Mouse (Mus musculus): ENCODE measurements around the gene Cacng3. TPM values are rescaled to one million over a fixed set of nuclear protein-coding genes. Genes with fewer than 3 reads are reported as not detected.

Cacng3 gene
- polyA plus RNA-seq, 1 experiment from 2014 or later = 0.19 TPM

DNA sequence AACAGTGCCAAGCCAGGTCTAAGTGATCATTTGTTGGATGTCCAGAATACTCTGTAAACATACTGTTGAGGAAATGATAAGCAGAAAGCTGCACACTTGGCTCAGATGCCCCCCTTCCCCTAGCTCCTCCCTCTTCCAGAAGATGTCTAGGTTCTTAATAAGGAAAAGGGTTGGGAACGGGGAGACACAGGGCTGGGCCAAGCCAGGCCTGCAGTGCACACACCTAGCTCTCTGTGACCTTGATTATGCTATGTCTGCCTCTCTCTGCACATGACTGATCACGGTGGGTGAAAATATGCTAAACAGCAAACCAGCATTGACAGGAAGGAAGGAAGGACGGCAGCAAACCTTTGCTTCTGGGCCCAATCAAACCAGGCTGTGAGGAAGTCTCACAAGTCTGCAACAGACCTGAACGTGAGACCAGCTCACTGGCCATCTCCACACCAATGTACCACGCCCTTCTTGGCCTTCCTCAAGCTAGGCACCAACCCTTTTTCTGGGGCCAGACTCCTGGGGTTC is 53.1 kb downstream of the Cacng3 start:
- ATAC-seq (ENCODE audit: insufficient number of reproducible peaks, insufficient read depth, low FRiP score, low read depth) = no peak
- no peak overlapping the region for H3K9ac ChIP-seq (ENCODE audit: low read length)
- H3K36me3 ChIP-seq (ENCODE audit: control insufficient read depth, insufficient read depth, low read length) = no peaks in the 10 kb centered on the region
- 35% methylated on average over 5 of the region's 5 CpGs for WGBS
- H3K27me3 ChIP-seq (ENCODE audit: control insufficient read depth, insufficient read depth, low read length) = no peaks in the 10 kb centered on the region
- H3K4me2 ChIP-seq (ENCODE audit: low read length) = no peak overlapping the region
- H3K27ac ChIP-seq (replicated peaks in 1 of 2; ENCODE audit: control insufficient read depth in 1 of 2, insufficient read depth in 1 of 2, low read depth in 2 of 2, low read length in 2 of 2) = no peak overlapping the region
- no peaks in the 10 kb centered on the region for H3K4me1 ChIP-seq (ENCODE audit: control insufficient read depth in 2 of 2, insufficient read depth in 2 of 2, low read length in 2 of 2)
- no peaks in the 10 kb centered on the region for H3K9me3 ChIP-seq (ENCODE audit: control insufficient read depth, low read length)
- no peak overlapping the region for H3K4me3 ChIP-seq (ENCODE audit: control insufficient read depth in 1 of 2, insufficient read depth in 1 of 2, low read depth in 1 of 2, low read length in 2 of 2)

DNA sequence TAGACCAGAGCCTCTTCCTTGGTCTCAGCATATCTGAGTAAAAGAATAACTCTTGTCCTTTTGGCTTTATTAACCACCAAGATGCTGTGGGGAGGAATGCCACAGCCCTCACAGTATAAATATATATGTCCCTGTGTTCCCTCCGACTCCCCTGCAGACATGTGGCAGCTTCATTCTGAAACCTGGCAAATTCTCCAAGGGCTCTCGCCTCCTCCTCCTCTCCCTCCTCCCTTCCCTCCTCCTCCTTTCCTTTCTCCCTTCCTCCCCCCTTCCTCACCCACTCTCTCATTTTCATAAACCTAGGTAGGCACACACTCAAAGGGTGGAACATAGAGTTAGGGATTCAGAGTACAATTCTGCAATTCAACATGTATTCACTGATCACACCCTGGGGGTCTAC is 56.1 kb downstream of the Cacng3 start:
- Histone ChIP-seq H3K9ac (ENCODE audit: low read length) (no peak overlapping the region), H3K27ac (replicated peaks in 1 of 2; ENCODE audit: control insufficient read depth in 1 of 2, insufficient read depth in 1 of 2, low read depth in 2 of 2, low read length in 2 of 2) (no peak overlapping the region), H3K27me3 (ENCODE audit: control insufficient read depth, insufficient read depth, low read length) (no peaks in the 10 kb centered on the region), H3K4me3 (ENCODE audit: control insufficient read depth in 1 of 2, insufficient read depth in 1 of 2, low read depth in 1 of 2, low read length in 2 of 2) (no peak overlapping the region), H3K4me2 (ENCODE audit: low read length) (no peak overlapping the region), H3K4me1 (ENCODE audit: control insufficient read depth in 2 of 2, insufficient read depth in 2 of 2, low read length in 2 of 2) (no peaks in the 10 kb centered on the region), H3K9me3 (ENCODE audit: control insufficient read depth, low read length) (no peaks in the 10 kb centered on the region), H3K36me3 (ENCODE audit: control insufficient read depth, insufficient read depth, low read length) (no peaks in the 10 kb centered on the region)
- 80% methylated on average over 2 of the region's 2 CpGs for WGBS
- no peak for ATAC-seq (ENCODE audit: insufficient number of reproducible peaks, insufficient read depth, low FRiP score, low read depth)

DNA sequence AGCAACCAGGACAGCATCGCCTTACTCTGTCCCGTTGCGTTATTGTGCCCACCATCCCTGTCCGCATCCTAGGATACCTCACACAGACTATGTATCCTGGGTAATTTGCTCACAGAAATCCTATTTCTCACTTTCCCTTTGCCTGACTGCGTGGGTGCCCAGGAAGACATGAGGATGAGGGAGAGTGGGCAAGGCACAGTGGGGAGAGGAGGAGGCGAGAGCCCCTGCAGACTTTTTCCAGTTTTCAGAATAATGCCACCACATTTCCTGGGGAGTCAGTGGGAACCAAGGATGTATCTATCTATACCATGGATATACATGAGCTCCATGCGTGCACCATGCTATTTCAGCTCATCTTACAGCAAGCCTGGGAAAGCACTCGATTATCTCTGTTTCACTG is 57.9 kb downstream of the Cacng3 start:
- no peaks in the 10 kb centered on the region for H3K36me3 ChIP-seq (ENCODE audit: control insufficient read depth, insufficient read depth, low read length)
- whole genome bisulfite sequencing = 85% methylated on average over 8 of the region's 8 CpGs
- no peaks in the 10 kb centered on the region for H3K9me3 ChIP-seq (ENCODE audit: control insufficient read depth, low read length)

DNA sequence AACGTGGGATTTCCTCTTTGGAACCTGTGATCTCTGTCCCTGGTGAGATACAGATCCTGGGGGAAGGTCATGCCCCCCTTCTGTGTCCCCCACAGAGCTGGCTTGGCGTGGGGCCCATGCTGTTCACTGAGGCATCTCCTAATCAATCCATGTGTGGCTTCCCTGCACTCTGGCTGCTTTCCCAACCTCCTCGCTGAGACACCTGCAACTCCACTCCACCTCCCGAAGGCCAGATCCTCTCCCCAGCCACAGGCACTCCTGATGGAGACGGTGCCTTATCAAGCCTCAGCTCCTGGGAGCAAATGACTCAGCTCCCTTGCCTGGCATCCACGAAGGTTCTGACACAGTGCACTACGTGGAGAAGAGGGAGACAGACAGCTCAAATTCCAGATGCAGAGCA is 58.6 kb downstream of the Cacng3 start:
- H3K9me3 ChIP-seq (ENCODE audit: control insufficient read depth, low read length) = no peaks in the 10 kb centered on the region
- ATAC-seq (ENCODE audit: insufficient number of reproducible peaks, insufficient read depth, low FRiP score, low read depth) = no peak
- no peak overlapping the region for H3K9ac ChIP-seq (ENCODE audit: low read length)
- H3K36me3 ChIP-seq (ENCODE audit: control insufficient read depth, insufficient read depth, low read length) = no peaks in the 10 kb centered on the region
- WGBS = 10% methylated on average over 7 of the region's 7 CpGs
- H3K27ac ChIP-seq (replicated peaks in 1 of 2; ENCODE audit: control insufficient read depth in 1 of 2, insufficient read depth in 1 of 2, low read depth in 2 of 2, low read length in 2 of 2) = no peak overlapping the region
- no peak overlapping the region for H3K4me3 ChIP-seq (ENCODE audit: control insufficient read depth in 1 of 2, insufficient read depth in 1 of 2, low read depth in 1 of 2, low read length in 2 of 2)
- H3K27me3 ChIP-seq (ENCODE audit: control insufficient read depth, insufficient read depth, low read length) = no peaks in the 10 kb centered on the region
- H3K4me2 ChIP-seq (ENCODE audit: low read length) = no peak overlapping the region
- no peaks in the 10 kb centered on the region for H3K4me1 ChIP-seq (ENCODE audit: control insufficient read depth in 2 of 2, insufficient read depth in 2 of 2, low read length in 2 of 2)

More for the DNA sequence above, 57.9 kb downstream of the Cacng3 start:
- H3K27me3 ChIP-seq (ENCODE audit: control insufficient read depth, insufficient read depth, low read length) = no peaks in the 10 kb centered on the region
- ATAC-seq (ENCODE audit: insufficient number of reproducible peaks, insufficient read depth, low FRiP score, low read depth) = no peak
- no peak overlapping the region for H3K9ac ChIP-seq (ENCODE audit: low read length)
- H3K4me2 ChIP-seq (ENCODE audit: low read length) = no peak overlapping the region
- no peaks in the 10 kb centered on the region for H3K4me1 ChIP-seq (ENCODE audit: control insufficient read depth in 2 of 2, insufficient read depth in 2 of 2, low read length in 2 of 2)
- H3K27ac ChIP-seq (replicated peaks in 1 of 2; ENCODE audit: control insufficient read depth in 1 of 2, insufficient read depth in 1 of 2, low read depth in 2 of 2, low read length in 2 of 2) = no peak overlapping the region
- no peak overlapping the region for H3K4me3 ChIP-seq (ENCODE audit: control insufficient read depth in 1 of 2, insufficient read depth in 1 of 2, low read depth in 1 of 2, low read length in 2 of 2)

DNA sequence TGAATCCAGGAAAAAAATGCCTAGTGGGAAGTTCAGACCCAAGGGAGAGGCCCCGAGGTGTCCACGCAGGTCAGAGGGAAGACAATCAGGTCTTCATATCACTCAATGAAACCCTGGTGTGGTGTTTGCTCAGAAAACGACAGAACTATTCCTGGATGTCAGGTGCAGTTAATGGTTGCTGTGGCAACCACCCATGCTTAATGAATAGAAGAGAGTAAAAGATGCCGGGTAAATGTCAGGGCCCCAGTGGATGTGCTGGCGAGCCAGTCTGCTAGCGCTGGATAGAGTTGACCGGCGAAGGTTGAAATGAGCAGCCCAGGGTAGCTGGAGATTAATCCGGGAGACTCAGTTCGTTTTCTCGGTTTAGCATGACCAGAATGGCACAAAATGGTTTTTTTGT is 65.0 kb downstream of the Cacng3 start:
- Histone ChIP-seq H3K27ac (replicated peaks in 1 of 2; ENCODE audit: control insufficient read depth in 1 of 2, insufficient read depth in 1 of 2, low read depth in 2 of 2, low read length in 2 of 2) (no peak overlapping the region), H3K4me1 (ENCODE audit: control insufficient read depth in 2 of 2, insufficient read depth in 2 of 2, low read length in 2 of 2) (no peaks in the 10 kb centered on the region), H3K27me3 (ENCODE audit: control insufficient read depth, insufficient read depth, low read length) (no peaks in the 10 kb centered on the region), H3K4me2 (ENCODE audit: low read length) (no peak overlapping the region), H3K4me3 (ENCODE audit: control insufficient read depth in 1 of 2, insufficient read depth in 1 of 2, low read depth in 1 of 2, low read length in 2 of 2) (no peak overlapping the region), H3K9ac (ENCODE audit: low read length) (no peak overlapping the region), H3K9me3 (ENCODE audit: control insufficient read depth, low read length) (no peaks in the 10 kb centered on the region), H3K36me3 (ENCODE audit: control insufficient read depth, insufficient read depth, low read length) (no peaks in the 10 kb centered on the region)
- ATAC-seq (ENCODE audit: insufficient number of reproducible peaks, insufficient read depth, low FRiP score, low read depth) = no peak
- WGBS = 75% methylated on average over 11 of the region's 11 CpGs

DNA sequence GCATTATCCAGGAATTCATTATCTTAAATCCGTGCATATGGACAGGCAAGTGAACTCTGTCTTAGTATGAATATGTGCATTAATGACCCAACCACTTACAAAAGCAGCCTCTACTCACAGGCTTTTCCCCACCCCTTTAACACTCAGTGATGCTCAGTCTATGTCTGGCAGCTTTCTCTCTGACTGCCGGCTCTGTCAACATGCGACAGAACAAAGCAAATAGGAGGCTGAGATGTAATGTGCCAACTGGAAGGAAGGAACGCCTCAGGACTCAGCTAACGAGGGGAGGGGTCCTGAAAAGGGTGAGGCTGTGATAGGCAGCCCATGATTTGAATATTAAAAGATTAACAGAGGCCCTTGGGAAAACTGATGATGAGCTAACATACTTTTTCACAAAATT is 68.2 kb downstream of the Cacng3 start:
- WGBS = 41% methylated on average over 5 of the region's 5 CpGs
- no peak for ATAC-seq (ENCODE audit: insufficient number of reproducible peaks, insufficient read depth, low FRiP score, low read depth)

DNA sequence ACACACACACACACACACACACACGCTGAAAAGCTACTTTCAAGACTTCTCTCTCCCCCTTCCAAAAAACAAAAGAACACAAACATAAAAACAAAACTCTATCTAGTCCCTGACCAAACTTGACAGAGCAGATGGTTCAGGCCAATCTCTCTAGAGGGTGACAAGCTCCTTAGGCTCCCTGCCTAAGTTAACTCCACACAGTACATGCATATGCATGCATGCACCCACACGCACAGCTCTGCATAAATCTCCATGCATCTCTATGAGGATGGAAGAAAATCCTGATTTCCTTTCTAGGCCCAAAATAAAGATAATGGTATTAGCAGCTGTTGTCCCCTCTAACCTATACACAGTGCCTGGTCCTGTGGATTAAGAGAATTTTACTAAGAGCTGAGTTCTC is 70.4 kb downstream of the Cacng3 start:
- no peak overlapping the region for H3K4me2 ChIP-seq (ENCODE audit: low read length)
- WGBS = 85% methylated on average over 2 of the region's 2 CpGs

More for the DNA sequence above, 68.2 kb downstream of the Cacng3 start:
- no peaks in the 10 kb centered on the region for H3K9me3 ChIP-seq (ENCODE audit: control insufficient read depth, low read length)
- no peak overlapping the region for H3K9ac ChIP-seq (ENCODE audit: low read length)
- no peak overlapping the region for H3K27ac ChIP-seq (replicated peaks in 1 of 2; ENCODE audit: control insufficient read depth in 1 of 2, insufficient read depth in 1 of 2, low read depth in 2 of 2, low read length in 2 of 2)
- H3K27me3 ChIP-seq (ENCODE audit: control insufficient read depth, insufficient read depth, low read length) = no peaks in the 10 kb centered on the region
- H3K36me3 ChIP-seq (ENCODE audit: control insufficient read depth, insufficient read depth, low read length) = no peaks in the 10 kb centered on the region
- no peaks in the 10 kb centered on the region for H3K4me1 ChIP-seq (ENCODE audit: control insufficient read depth in 2 of 2, insufficient read depth in 2 of 2, low read length in 2 of 2)
- H3K4me2 ChIP-seq (ENCODE audit: low read length) = no peak overlapping the region
- H3K4me3 ChIP-seq (ENCODE audit: control insufficient read depth in 1 of 2, insufficient read depth in 1 of 2, low read depth in 1 of 2, low read length in 2 of 2) = no peak overlapping the region

DNA sequence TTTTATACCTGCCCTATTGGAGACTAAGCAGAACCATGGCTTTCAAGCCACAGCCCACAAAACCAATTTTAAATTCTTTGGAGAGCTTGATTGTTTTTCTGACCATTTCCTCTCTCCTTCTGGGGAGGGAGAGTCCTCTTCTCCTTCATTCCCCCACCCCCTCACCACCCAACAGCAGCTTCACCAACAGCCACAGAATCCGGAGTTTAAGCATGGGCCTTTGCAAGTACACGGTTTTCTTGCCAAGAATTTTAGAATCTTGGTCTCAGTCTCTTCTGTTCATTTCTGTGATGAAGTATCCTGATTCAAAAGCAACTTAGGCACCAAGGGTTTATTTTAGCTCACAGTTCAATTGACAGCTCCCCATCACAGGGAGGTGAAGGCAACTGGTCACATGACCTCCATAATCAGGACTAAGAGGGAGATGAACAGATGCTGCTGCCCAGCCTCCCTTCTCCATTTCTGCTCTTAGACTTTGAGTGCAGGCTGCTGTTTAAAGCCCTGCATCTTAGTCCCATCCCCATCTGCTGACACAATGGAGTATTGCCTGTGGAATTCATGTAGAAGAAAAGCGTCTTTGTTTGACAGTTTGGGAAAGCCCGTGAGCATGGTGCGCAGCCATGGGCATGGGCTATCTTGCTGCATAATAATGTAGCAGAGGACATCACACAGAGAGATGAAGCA is 85.8 kb downstream of the Cacng3 start:
- ATAC-seq (ENCODE audit: insufficient number of reproducible peaks, insufficient read depth, low FRiP score, low read depth) = no peak

More for the DNA sequence above, 70.4 kb downstream of the Cacng3 start:
- Histone ChIP-seq H3K9ac (ENCODE audit: low read length) (no peak overlapping the region), H3K27me3 (ENCODE audit: control insufficient read depth, insufficient read depth, low read length) (no peaks in the 10 kb centered on the region), H3K4me3 (ENCODE audit: control insufficient read depth in 1 of 2, insufficient read depth in 1 of 2, low read depth in 1 of 2, low read length in 2 of 2) (no peak overlapping the region), H3K9me3 (ENCODE audit: control insufficient read depth, low read length) (no peaks in the 10 kb centered on the region), H3K36me3 (ENCODE audit: control insufficient read depth, insufficient read depth, low read length) (no peaks in the 10 kb centered on the region), H3K4me1 (ENCODE audit: control insufficient read depth in 2 of 2, insufficient read depth in 2 of 2, low read length in 2 of 2) (no peaks in the 10 kb centered on the region), H3K27ac (replicated peaks in 1 of 2; ENCODE audit: control insufficient read depth in 1 of 2, insufficient read depth in 1 of 2, low read depth in 2 of 2, low read length in 2 of 2) (no peak overlapping the region)
- ATAC-seq (ENCODE audit: insufficient number of reproducible peaks, insufficient read depth, low FRiP score, low read depth) = no peak

More for the DNA sequence above, 85.8 kb downstream of the Cacng3 start:
- no peak overlapping the region for H3K4me3 ChIP-seq (ENCODE audit: control insufficient read depth in 1 of 2, insufficient read depth in 1 of 2, low read depth in 1 of 2, low read length in 2 of 2)
- no peak overlapping the region for H3K4me2 ChIP-seq (ENCODE audit: low read length)
- no peaks in the 10 kb centered on the region for H3K36me3 ChIP-seq (ENCODE audit: control insufficient read depth, insufficient read depth, low read length)
- no peak overlapping the region for H3K27ac ChIP-seq (replicated peaks in 1 of 2; ENCODE audit: control insufficient read depth in 1 of 2, insufficient read depth in 1 of 2, low read depth in 2 of 2, low read length in 2 of 2)
- no peaks in the 10 kb centered on the region for H3K4me1 ChIP-seq (ENCODE audit: control insufficient read depth in 2 of 2, insufficient read depth in 2 of 2, low read length in 2 of 2)
- WGBS = 76% methylated on average over 5 of the region's 5 CpGs
- no peak overlapping the region for H3K9ac ChIP-seq (ENCODE audit: low read length)
- H3K9me3 ChIP-seq (ENCODE audit: control insufficient read depth, low read length) = no peaks in the 10 kb centered on the region
- no peaks in the 10 kb centered on the region for H3K27me3 ChIP-seq (ENCODE audit: control insufficient read depth, insufficient read depth, low read length)
